Mouse (Mus musculus): ENCODE measurements around the gene Ulk4.

Ulk4 gene

DNA sequence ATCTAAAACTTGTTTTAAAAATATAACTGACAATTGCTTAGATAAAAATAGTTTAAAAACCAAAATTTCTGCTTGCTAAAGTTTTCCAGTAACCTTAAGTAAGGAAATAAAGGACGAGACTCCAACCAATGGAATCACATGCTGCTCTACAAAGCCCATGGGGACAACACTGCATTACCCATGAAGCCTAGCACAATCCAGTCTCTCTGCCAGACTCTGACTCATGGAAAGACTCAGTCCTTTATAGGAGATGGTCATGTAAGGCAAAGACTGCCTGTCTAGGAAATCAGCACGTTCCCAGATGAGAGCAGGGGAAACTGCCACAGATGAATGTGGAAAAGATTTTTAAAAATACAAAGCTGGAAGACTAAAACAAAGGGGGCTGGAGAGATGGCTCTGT, 23.0 kb downstream of the Ulk4 start:
- in situ Hi-C loops (cut with MboI, MseI) = loop anchor here (5.0 kb wide), 1 partner anchor 218 kb away; no protein-coding TSS in a partner anchor

DNA sequence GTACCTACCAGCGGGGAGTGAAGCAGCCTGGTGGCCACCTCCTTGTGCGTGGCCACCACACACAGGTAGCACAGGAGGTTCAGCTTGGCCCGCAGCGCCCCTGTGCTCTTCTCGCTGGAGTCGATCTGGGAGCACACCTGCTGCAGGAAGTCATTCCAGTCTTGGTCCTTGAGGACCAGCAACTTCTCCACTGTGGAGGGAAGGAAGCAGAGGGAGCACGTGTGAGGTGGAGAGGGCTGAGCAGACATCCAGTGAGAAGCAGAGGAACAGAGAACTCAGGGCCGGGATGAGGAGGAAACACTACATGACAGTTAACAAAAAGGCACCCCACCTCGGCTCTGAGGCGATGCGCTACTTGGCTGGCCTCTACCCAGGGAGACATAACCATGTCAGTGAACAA, 26.1 kb downstream of the Ulk4 start:
- in situ Hi-C loops (cut with MboI, MseI) = loop anchor here (5.0 kb wide), 1 partner anchor 221 kb away; no protein-coding TSS in a partner anchor

DNA sequence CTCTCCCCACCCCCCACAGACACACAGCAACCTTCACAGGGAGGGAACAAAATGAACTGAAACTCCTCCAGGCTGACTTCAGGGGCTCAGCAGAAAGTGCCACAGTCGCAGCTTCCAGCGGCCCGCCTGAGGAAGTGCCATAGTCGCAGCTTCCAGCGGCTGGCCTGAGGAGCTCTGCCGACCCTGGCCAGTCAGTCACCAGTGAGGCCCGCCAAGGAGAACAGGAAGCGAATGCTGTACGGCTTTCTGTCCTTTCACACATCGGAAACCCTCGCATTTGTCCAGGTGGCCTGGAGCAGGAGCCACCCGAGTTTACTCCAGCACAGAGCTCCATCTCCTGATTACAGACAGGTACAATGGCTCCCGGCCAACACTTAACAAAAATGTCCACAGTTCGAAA, 27.2 kb downstream of the Ulk4 start:
- in situ Hi-C loops (cut with MboI, MseI) = loop anchor here (5.0 to 10.0 kb wide), 3 partner anchors 205 to 355 kb away; no protein-coding TSS in a partner anchor

DNA sequence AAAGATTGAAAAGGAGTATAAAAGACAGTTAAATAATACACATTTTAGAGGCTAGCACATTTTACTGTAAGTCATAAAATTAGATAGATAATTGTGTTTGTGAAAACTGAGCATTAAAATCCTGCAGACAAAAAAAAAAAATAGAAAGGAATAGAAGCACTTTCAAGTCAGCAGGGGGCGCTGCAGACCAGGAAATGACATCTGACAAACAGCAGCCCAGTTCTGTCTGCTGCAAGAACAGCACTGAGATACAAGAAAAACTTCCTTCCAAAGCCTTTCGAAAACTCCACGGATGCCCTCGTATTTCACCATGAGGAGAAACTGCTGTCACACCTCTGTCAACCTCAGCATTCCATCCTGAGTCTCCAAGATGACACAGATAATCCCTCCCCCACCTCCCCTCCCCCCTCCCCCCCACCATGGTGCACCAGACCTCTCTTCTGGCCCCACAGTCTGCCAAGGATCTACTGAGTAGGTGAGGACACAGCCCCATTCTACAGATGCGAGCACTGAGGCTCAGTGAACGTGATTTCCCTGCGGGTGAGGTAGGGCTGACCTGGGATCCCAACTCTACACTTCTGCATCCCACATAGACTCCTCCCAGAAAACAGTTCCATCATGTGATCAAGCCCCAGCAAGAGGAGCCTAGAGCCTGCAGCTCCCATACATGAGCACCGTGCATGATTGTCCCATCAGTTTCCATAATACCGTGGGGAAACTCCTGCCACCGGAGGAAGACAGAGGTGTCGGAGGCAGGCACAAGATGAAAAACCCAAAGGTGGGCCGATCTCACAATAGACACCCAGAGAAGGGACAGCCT, 28.8 kb downstream of the Ulk4 start:
- in situ Hi-C loops (cut with MboI, MseI) = loop anchor here (10.0 kb wide), 2 partner anchors 207 to 357 kb away; no protein-coding TSS in a partner anchor

DNA sequence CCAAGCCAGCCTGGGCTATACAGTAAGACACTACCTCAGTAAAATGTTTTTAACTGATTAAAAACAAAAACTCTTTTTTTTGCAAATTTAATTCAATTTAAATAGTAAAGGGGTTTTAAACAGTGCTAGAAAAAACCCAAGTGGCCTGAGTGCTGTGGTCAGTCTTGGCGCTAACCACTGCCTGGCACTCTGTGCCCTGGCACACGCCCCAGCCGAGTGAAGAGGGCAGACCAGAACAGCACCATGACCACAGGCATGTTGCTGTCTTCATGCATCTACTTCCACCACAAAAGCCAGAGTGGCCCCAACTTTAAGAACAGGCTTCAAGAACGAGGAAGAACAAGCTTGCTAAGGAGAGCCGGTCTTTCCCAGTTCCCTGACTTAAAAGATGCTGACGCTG, 29.9 kb downstream of the Ulk4 start:
- in situ Hi-C loops (cut with MboI, MseI) = loop anchor here (10.0 kb wide), 2 partner anchors 208 to 358 kb away; no protein-coding TSS in a partner anchor

DNA sequence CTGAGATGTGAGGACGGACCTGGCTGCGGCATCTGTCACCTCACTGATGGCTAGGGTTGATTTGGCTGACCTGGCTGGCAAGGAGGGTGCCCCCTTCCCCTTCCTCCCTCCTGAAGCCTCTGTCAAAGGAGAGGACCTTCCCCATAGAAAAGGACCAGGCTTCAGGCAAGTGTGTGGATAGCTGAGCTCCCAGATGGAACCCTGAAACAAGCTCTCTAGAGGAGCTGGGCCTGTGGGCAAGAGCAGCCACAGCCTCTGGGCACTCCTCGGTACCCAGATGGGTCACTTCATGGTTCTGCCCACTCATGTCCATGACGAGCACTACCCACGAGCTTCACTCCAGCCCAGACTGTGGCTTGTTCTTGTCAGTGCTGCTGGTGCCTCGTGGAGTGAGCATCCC, 34.7 kb downstream of the Ulk4 start:
- in situ Hi-C loops (cut with MboI, MseI) = loop anchor here (10.0 kb wide), 2 partner anchors 212 to 362 kb away; no protein-coding TSS in a partner anchor

DNA sequence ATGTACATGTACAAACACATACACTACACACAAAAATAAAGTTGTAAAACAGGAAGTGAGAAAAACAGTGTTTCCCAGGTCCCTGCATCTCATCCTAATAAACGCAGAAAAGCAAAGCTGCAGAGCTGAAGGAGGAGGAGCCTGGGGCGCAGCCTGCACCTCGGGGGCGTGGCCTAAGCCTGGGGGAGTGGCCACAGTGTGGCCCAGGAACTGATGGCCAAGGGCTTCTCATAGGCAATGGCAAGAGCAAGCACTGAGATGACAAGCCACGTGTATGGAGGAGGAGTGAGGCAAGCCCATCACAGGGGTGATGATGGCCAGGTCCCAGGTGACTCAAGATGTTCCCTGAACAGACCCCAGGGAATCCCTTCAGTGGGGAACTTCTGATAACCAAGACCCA, 35.2 kb downstream of the Ulk4 start:
- in situ Hi-C loops (cut with MboI, MseI) = loop anchor here (10.0 kb wide), 2 partner anchors 213 to 363 kb away; no protein-coding TSS in a partner anchor

DNA sequence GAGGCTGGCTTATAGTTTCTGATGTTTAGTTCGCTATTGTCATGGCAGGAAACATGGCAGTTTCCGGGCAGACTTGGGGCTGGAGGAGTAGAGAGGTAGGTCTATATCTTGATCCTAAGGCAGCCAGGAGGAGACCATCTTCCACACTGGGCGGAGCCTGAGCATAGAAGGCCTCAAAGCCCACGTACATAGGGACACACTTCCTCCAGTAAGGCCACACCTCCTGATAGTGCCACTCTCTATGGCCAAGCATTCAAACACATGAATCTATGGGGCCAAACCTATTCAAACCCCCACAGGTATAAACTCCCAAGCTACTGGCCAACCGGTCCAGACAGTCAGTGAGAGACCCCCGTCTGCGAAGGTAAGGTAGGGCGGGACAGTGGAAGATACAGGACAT, 35.6 kb downstream of the Ulk4 start:
- in situ Hi-C loops (cut with MboI, MseI) = loop anchor here (10.0 kb wide), 2 partner anchors 213 to 363 kb away; no protein-coding TSS in a partner anchor

DNA sequence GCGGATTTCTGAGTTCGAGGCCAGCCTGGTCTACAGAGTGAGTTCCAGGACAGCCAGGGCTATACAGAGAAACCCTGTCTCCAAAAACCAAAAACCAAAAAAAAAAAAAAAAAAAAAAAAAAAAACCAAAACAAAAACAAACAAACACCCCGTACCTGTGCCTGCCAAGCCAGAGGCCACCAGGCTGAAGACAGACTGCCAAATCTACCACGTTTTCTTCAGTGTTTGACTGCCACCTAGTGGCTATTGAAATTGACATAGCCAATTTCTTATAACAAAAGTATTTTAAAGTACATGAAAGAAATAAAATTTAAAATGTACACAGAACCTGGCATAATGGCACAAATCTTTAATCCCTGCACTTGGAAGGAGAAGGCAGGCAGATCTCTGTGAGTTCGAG, 36.8 kb downstream of the Ulk4 start:
- in situ Hi-C loops (cut with MboI, MseI) = loop anchor here (10.0 kb wide), 2 partner anchors 215 to 365 kb away; no protein-coding TSS in a partner anchor

DNA sequence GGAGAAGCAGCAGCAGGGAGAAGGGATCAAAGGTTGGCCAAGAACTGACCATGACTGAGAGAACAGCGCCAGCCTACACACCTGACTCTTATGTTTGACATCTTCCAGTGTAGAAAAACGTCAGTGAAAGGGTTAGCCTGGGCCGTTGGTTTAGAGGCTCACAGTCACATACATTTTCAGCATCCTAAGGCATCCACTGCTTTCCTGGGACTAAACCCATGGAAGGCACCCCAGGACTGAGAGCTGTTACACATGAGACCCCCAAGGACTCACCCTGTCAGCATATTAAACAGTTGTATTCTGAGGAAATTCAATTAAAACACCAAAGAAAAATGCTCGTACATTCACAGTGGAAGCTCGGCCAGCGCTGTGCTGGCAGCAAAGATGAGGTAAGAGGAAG, 37.4 kb downstream of the Ulk4 start:
- in situ Hi-C loops (cut with MboI, MseI) = no loop called here

DNA sequence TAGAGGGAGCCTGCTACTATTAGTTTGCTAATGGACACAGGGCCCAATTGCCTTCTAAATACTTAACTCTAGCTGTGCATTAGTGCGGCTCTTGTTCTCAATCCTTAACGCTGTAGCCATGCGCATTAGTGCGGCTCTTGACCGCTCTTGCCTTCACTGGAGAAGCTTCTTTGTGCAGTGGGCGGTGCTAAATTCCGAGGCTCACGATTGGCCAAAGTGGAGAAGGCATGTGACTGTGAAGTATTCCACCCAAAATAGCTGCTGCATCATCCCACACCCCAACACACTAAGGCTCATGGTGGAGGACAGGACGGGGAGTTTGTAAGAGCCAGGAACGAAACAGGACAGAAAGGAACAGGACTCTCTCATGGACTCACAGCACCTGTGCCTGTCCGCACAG, 58.4 kb downstream of the Ulk4 start:
- in situ Hi-C loops (cut with MboI, MseI) = no loop called here

DNA sequence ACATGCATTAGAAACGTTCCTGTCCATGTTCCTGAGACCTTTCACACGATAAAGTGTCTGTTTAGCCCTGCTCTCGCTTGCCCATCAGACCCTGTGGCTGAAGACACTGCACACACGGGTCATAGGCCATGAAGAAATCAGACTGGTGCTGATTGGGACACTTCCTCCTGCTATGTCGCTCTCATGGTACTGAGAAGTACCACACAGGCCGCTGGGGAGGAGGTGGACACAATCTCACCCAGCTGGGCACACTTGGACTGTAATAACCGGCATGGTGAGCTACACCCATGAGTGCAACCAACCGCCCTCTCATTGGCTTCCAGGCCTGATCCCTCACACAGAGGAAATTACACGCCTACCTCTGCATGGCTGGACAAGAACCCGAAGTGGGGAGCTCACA, 58.8 kb downstream of the Ulk4 start:
- in situ Hi-C loops (cut with MboI, MseI) = no loop called here

DNA sequence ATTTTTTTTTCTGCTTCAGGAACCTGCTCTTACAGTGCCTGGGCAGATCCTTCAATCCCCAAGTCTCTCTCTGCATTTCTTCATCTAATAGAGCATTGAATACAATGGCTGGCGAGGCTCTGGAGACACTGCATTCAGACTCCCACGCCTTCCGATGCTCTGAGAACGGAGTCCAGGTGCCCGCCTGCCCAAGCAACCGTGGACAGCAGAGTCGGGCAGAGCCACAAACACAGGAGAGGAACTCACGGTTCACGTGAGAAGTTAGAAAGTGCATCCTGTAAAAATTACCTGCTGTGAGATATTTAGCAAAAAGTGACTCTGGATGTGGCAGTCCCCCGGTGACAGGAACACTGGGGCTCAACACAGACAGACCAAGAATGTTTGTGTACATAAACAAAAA, 59.3 kb downstream of the Ulk4 start:
- in situ Hi-C loops (cut with MboI, MseI) = no loop called here

DNA sequence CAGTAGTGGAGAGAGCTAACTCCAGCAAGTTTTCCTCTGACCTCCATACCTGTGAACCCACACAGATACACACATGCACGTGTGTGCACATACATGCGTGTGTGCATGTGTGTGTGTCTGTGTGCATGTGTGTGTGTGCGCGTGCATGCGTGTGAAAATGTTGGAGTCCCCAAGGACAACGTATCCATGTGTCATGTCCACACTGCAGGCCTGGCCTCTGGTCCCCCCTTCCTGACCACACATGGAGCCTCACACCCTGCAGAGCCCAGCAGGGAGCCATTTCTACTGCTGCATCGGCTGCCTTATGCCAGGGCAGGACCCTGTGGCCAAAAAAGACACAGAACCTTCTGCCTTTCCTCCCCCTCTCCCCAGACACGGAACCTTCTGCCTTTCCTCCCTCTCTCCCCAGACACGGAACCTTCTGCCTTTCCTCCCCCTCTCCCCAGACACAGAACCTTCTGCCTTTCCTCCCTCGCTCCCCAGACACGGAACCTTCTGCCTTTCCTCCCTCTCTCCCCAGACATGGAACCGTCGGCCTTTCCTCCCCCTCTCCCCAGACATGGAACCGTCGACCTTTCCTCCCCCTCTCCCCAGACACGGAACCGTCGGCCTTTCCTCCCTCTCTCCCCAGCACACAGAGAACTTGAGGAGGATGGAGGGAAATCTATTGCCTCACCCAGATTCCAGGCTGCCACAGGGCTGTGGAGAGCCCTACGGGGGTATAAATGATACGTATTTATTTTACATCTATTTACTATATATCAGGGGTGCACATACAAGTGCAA, 60.3 kb downstream of the Ulk4 start:
- in situ Hi-C loops (cut with MboI, MseI) = no loop called here

DNA sequence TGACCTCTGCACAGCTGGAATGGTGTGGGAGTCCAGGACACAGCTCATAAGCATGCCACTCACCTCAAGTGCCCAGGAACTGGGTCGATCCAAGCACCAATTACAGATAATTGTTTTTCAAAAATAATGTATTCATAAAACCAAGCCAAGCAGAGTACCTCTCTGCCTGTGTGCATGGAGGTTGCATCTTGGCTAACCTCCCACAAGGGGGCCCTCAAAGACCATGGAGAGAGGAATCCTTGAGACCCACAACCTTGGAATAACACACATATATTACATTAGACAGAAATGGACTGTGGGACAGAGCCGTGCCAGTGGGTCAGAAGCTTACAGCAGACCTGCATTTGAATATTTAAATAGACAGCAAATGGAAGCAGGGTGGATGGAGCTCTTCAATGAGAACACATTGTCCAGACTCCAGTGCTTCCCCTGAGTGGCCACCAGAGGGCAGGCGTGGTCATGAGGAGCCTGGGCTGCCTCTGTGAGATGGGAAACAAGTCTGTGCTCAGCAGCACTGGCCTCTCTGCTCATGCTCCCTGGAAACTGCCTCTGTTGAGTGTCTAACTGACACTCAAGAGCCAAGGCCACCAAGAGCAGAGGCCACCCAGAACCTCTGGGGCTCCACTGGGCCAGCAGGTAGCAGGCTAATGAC, 61.5 kb downstream of the Ulk4 start:
- in situ Hi-C loops (cut with MboI, MseI) = no loop called here

DNA sequence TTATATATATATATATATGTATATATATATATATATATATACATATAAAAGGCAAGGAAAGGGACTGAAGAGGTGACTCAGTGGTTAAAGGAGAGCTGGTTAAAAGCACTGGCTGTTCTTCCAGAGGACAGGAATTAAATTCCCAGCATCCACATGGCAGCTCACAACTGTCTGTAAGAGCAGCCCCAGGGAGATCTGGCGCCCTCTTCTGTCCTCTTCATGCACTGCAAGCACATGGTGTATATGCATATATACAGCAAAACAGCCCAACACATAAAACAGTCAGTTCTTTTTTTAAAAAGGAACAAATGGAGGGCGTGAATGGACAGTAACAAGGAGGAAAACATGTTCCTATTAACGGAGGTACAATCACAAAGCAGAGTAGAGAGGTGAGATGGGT, 64.7 kb downstream of the Ulk4 start:
- in situ Hi-C loops (cut with MboI, MseI) = no loop called here

DNA sequence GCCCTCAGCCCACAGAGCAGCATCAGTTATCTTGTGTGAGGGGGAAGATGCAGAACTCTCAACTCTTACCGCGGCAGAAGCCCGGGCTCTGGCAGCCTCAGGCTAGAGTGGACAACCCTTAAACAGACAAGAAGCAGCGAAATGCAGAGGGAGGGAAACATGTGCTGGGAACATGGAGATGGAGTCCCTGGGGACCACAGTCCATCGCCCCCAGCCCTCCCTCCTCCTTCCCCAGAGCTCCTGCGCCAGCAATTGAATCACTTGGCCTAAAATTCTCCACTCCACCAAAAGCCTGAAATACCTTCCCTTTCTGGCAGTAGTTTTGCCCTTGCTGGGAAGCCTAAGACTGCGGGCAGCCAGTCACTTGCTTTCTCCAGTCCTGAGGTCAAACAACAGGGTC, 72.0 kb downstream of the Ulk4 start:
- in situ Hi-C loops (cut with MboI, MseI) = loop anchor here (10.0 kb wide), 1 partner anchor 1510 kb away; no protein-coding TSS in a partner anchor

DNA sequence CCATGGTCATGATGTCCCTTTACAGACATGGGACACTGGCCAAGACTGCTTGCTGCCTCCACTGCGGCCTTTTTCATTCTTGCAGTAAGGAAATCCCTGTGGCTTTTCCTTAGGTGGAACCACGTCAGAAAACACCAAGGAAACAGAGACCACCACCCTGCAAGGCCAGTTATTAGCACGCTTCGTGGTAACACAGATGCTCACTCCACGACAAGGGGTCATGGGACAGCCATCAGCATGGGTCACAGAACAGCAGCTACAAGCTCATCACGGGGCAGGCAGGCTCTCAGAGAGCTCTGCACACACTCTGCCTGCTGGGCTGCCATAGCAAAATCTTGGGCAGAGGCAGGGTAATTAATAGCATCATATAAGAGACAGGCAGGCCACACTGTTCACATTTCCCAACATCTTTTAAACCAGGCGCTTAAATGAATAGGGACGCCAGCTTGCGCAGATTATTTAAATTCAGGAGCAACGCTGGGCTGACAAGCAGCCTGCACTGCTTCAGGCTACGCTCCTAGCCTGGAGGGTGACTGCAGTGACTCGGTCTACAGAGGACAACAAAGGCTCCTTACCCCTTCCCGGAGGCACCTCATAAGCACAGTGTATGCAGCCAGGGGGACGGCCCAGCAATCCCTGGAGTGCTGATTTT, 72.7 kb downstream of the Ulk4 start:
- in situ Hi-C loops (cut with MboI, MseI) = loop anchor here (10.0 kb wide), 1 partner anchor 1511 kb away; no protein-coding TSS in a partner anchor

DNA sequence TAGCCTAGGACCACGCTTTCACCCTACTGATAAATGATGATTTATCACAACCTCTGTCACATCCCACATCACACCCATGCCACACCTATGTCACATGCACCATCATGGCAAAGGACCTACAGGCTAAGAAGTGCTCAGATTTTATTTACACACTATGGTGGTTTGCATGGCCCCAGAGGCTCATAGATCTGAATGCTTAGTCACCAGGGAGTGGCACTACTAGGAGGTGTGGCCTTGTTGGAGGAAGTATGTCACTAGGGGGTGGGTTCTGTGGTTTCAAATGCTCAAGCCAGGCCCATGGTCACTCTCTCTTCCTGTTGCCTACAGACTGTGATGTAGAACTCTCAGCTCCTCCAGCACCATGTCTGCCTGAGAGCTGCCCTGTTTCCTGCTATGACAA, 73.3 kb downstream of the Ulk4 start:
- in situ Hi-C loops (cut with MboI, MseI) = loop anchor here (10.0 kb wide), 1 partner anchor 1511 kb away; no protein-coding TSS in a partner anchor

DNA sequence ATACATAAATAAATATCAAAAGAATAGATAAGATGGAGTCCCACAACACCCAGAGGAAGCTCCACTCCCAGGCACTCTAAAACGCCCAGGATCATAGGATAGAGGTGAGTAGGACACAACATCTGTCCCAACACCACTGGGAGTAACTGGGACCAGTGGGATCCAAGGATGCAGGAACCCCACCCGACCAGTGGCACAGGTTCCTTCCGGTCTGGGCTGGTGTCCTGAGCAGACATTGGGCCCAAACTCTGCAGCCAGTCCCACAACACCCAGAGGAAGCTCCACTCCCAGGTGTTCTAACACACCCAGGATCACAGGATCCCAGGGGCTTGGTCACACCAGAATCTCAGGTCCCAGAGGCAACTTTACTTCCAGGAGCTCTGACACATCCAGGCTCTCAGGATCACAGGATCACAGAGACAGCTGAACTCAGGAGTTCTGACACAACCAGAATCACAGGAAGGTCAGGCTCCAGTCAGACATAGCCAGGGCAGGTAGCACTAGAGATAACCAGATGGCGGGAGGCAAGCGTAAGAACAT, 77.8 kb downstream of the Ulk4 start:
- in situ Hi-C loops (cut with MboI, MseI) = loop anchor here (10.0 to 25.0 kb wide), 2 partner anchors 664 to 1662 kb away; partner anchors contain the start of gene Entpd3

DNA sequence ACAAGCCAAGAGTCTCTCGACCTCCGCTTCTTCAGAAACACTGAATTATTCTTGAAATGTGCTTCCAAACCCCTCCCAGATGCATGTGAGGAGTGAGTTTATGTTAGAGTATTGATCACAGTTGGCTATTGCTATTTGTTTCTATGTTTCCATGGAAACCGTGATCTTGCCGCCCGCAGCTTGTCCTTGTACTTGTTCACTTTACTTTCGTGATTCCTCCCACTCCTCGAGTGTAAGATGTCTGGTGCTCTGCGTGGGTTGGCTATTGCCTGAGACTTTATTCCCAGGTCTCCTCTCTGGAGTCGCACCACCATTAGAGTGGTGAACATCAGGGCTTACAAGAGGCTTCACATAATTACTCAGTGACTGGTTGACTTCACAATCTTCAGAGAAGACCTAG, 80.5 kb downstream of the Ulk4 start:
- in situ Hi-C loops (cut with MboI, MseI) = loop anchor here (10.0 to 25.0 kb wide), 2 partner anchors 662 to 1659 kb away; partner anchors contain the start of gene Entpd3

All from T-helper 1 cell (primary cell).